24 mouse cellular contexts compared by ENCODE assay signal in the genomic region with DNA sequence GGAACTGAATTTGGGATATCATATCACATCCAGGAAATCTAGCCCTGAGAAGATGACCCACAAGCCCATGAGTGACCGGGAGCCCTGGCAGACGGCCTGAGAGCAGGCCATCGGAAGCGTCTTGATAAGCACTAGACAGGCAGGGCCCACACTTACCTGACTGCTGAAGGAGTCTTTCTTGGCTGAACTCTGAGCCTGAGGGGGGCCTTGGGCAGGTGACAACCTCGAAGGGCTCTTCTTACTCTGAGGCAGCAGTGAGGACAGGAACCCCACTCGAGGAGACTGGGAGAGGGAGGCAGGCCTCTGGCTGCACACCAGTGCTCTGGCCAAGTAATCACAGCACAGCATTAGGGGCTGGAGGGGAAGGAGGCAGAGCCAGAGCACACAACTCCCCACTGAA. TPM values are rescaled to one million over a fixed set of nuclear protein-coding genes. Genes with fewer than 3 reads are reported as not detected.
DNase-seq lines count a peak whose midpoint lies in the region; ATAC-seq lines count a peak whose summit lies in the region.
"Had no signal": no experiment of that assay in that cellular context is flagged by ENCODE, and none has a peak within 500 bp of the region (broad histone marks: within the 10 kb centered on the region; RNA-seq: fewer than 3 reads in every experiment).

No protein-coding gene starts in this region.

- H3K4me3 ChIP-seq in heart, embryonic 10.5 days = 0 out of 2 replicates have a peak overlapping the region, but pooled peaks have one; percentile 1
- H3K4me3 ChIP-seq in kidney, embryonic 15.5 days (replicated peaks) = no peak overlapping the region
- H3K4me3 ChIP-seq in lung, embryonic 16.5 days (ENCODE audit: low read length) = no peak overlapping the region
- H3K4me3 ChIP-seq: embryonic facial prominence, embryonic 15.5 days; hindbrain, embryonic 15.5 days; limb, embryonic 15.5 days; midbrain, embryonic 13.5 days; stomach, embryonic 15.5 days had no signal

- no peaks in the 10 kb centered on the region for H3K27me3 ChIP-seq in heart, embryonic 10.5 days (ENCODE audit: insufficient read depth, poor library complexity, severe bottlenecking)
- H3K27me3 ChIP-seq in kidney, embryonic 15.5 days = no peaks in the 10 kb centered on the region
- no peaks in the 10 kb centered on the region for H3K27me3 ChIP-seq in lung, embryonic 16.5 days (ENCODE audit: control insufficient read depth, insufficient read depth, low read depth, low read length)
- H3K27me3 ChIP-seq: embryonic facial prominence, embryonic 15.5 days; hindbrain, embryonic 15.5 days; limb, embryonic 15.5 days; midbrain, embryonic 13.5 days; stomach, embryonic 15.5 days had no signal

- 51% methylated on average over 6 of the region's 6 CpGs for WGBS in heart, embryonic 10.5 days
- 69% methylated on average over 6 of the region's 6 CpGs for WGBS in kidney, embryonic 15.5 days
- WGBS in lung, embryonic 16.5 days = 49% methylated on average over 6 of the region's 6 CpGs

- DNase-seq in heart, embryonic 10.5 days (ENCODE audit: low spot score) = no peak
- DNase-seq in heart, adult 9 months (ENCODE audit: low spot score in 2 of 2) = no peak
- no peak for DNase-seq in kidney, adult 11 months
- DNase-seq in lung, postnatal 4 days = peak; percentile 56 to 87
- no peak for DNase-seq in frontal cortex, postnatal 25 days (ENCODE audit: low spot score in 2 of 2)
- DNase-seq in cerebellum, postnatal 36 days = no peak
- DNase-seq: adrenal gland, postnatal 25 days; cerebellum, adult 9-10 months; gastrocnemius, postnatal 14 days; heart, adult 11 months; kidney, adult 9 months; layer of hippocampus, adult 9-11 months; left cerebral cortex, postnatal 4 days; thymus, postnatal 25 days had no signal

- no peak overlapping the region for H3K9ac ChIP-seq in kidney, embryonic 15.5 days
- peak overlapping the region; percentile 33; the same call in 1 of the 2 replicates for H3K9ac ChIP-seq in lung, embryonic 16.5 days (ENCODE audit: low read length)
- H3K9ac ChIP-seq: embryonic facial prominence, embryonic 15.5 days; hindbrain, embryonic 15.5 days; limb, embryonic 15.5 days; midbrain, embryonic 13.5 days; stomach, embryonic 15.5 days had no signal

- no peak overlapping the region for H3K4me2 ChIP-seq in kidney, embryonic 15.5 days
- H3K4me2 ChIP-seq in lung, embryonic 16.5 days (ENCODE audit: low read depth, low read length) = peak overlapping the region; percentile 26
- H3K4me2 ChIP-seq: embryonic facial prominence, embryonic 15.5 days; hindbrain, embryonic 15.5 days; limb, embryonic 15.5 days; midbrain, embryonic 13.5 days; stomach, embryonic 15.5 days had no signal

- ATAC-seq in kidney, embryonic 15.5 days (replicated peaks; ENCODE audit: low FRiP score) = no peak
- ATAC-seq in lung, embryonic 16.5 days (ENCODE audit: low read depth) = peak; percentile 60
- ATAC-seq: forebrain, embryonic 14.5 days; midbrain, embryonic 13.5 days had no signal

- peaks cover 71% of the 10 kb centered on the region for H3K36me3 ChIP-seq in heart, embryonic 10.5 days
- H3K36me3 ChIP-seq in kidney, embryonic 15.5 days = peaks cover 82% of the 10 kb centered on the region
- H3K36me3 ChIP-seq in lung, embryonic 16.5 days (ENCODE audit: control insufficient read depth, insufficient read depth, low read length) = peaks cover 25% of the 10 kb centered on the region

- H3K4me1 ChIP-seq in heart, embryonic 10.5 days = peaks cover 70% of the 10 kb centered on the region
- H3K4me1 ChIP-seq in kidney, embryonic 15.5 days = peaks cover 29% of the 10 kb centered on the region
- peaks cover 28% of the 10 kb centered on the region for H3K4me1 ChIP-seq in lung, embryonic 16.5 days (replicated peaks; ENCODE audit: control insufficient read depth, insufficient read depth, low read length)
- H3K4me1 ChIP-seq: limb, embryonic 15.5 days had no signal

- H3K27ac ChIP-seq in heart, embryonic 10.5 days = peak overlapping the region; percentile 78
- H3K27ac ChIP-seq in kidney, embryonic 15.5 days = 0 out of 2 replicates have a peak overlapping the region, but pooled peaks have one; percentile 41
- H3K27ac ChIP-seq in lung, embryonic 16.5 days (ENCODE audit: low read length) = peak overlapping the region; percentile 94
- H3K27ac ChIP-seq: embryonic facial prominence, embryonic 15.5 days; hindbrain, embryonic 15.5 days; limb, embryonic 15.5 days; midbrain, embryonic 13.5 days had no signal

- H3K9me3 ChIP-seq in heart, embryonic 10.5 days = no peaks in the 10 kb centered on the region
- no peaks in the 10 kb centered on the region for H3K9me3 ChIP-seq in kidney, embryonic 15.5 days (replicated peaks)
- H3K9me3 ChIP-seq in lung, embryonic 16.5 days (ENCODE audit: control insufficient read depth, low read length) = no peaks in the 10 kb centered on the region
- H3K9me3 ChIP-seq: embryonic facial prominence, embryonic 15.5 days; hindbrain, embryonic 15.5 days; limb, embryonic 15.5 days; midbrain, embryonic 13.5 days; stomach, embryonic 15.5 days had no signal

RNA-seq across cellular contexts. Expression of gene Wdr91, which starts 6.3 kb away (rescaled TPM):
- 12.6 and 13.0 TPM in 2 replicates for polyA plus RNA-seq in heart, embryonic 10.5 days (2016; fragmentation: Nextera tagmentation; extraction: Ambion mirVana)
- 9.9 and 11.8 TPM in 2 replicates for polyA plus RNA-seq in kidney, embryonic 15.5 days (2015; fragmentation: Nextera tagmentation; extraction: Ambion mirVana)
- 19.0 and 22.5 TPM in 2 replicates for polyA plus RNA-seq in lung, embryonic 16.5 days (2015; fragmentation: Nextera tagmentation; extraction: Ambion mirVana)

RNA-seq across cellular contexts. Expression of gene Stra8, which starts 15.6 kb away (rescaled TPM):
- polyA plus RNA-seq in heart, embryonic 10.5 days (2016; fragmentation: Nextera tagmentation; extraction: Ambion mirVana) = not detected in 2 replicates
- not detected in 2 replicates for polyA plus RNA-seq in kidney, embryonic 15.5 days (2015; fragmentation: Nextera tagmentation; extraction: Ambion mirVana)
- polyA plus RNA-seq in lung, embryonic 16.5 days (2015; fragmentation: Nextera tagmentation; extraction: Ambion mirVana) = 0.24 TPM in 1 of 2 replicates, not detected in the other
- polyA plus RNA-seq: embryonic facial prominence, embryonic 15.5 days; forebrain, embryonic 14.5 days; frontal cortex, adult 2 months; hindbrain, embryonic 15.5 days; intestine, embryonic 14.5 days; limb, embryonic 15.5 days; midbrain, embryonic 13.5 days; stomach, embryonic 15.5 days had no signal

RNA-seq across cellular contexts. Expression of gene Cyren, which starts 26.5 kb away (rescaled TPM):
- 13.7 and 16.5 TPM in 2 replicates for polyA plus RNA-seq in heart, embryonic 10.5 days (2016; fragmentation: Nextera tagmentation; extraction: Ambion mirVana)
- 11.9 and 15.6 TPM in 2 replicates for polyA plus RNA-seq in kidney, embryonic 15.5 days (2015; fragmentation: Nextera tagmentation; extraction: Ambion mirVana)
- 21.6 and 22.8 TPM in 2 replicates for polyA plus RNA-seq in lung, embryonic 16.5 days (2015; fragmentation: Nextera tagmentation; extraction: Ambion mirVana)

RNA-seq across cellular contexts. Expression of gene Tmem140, which starts 41.4 kb away (rescaled TPM):
- 1.4 and 1.8 TPM in 2 replicates for polyA plus RNA-seq in heart, embryonic 10.5 days (2016; fragmentation: Nextera tagmentation; extraction: Ambion mirVana)
- 1.9 and 2.3 TPM in 2 replicates for polyA plus RNA-seq in kidney, embryonic 15.5 days (2015; fragmentation: Nextera tagmentation; extraction: Ambion mirVana)
- 4.7 and 7.0 TPM in 2 replicates for polyA plus RNA-seq in lung, embryonic 16.5 days (2015; fragmentation: Nextera tagmentation; extraction: Ambion mirVana)

Comparison
In these comparisons a context has a peak if more than half of its experiments do, and no peak if none do; other contexts are left out.
1. DNase-seq: peak in lung, postnatal 4 days (2 of 2); none in heart, embryonic 10.5 days (single experiment), heart, adult 9 months (0 of 2), kidney, adult 11 months (single experiment), frontal cortex, postnatal 25 days (0 of 2) and cerebellum, postnatal 36 days (0 of 2).
2. H3K27ac ChIP-seq: peak in every context shown above with its lines; median percentile 94 in lung, embryonic 16.5 days; 78 in heart, embryonic 10.5 days; 41 in kidney, embryonic 15.5 days.